Mouse (Mus musculus): Measurements from ENCODE around the gene Gm10037. TPM values are rescaled to one million over a fixed set of nuclear protein-coding genes. Genes with fewer than 3 reads are reported as not detected.

Gm10037 gene
- 8.0 and 9.4 TPM in 2 replicates for polyA plus RNA-seq (2012; rRNA removed)

GRCm38 (mm10) chr13:67830911-67831336, at the start of gene Gm10037:
Gene Gm10037 (plus strand): TSS chr13:67831106.

GRCm38 (mm10) chr13:67813710-67814660, 16.9 kb upstream of the Gm10037 start, which contains the start of gene Zfp273:
Gene Zfp273 (plus strand): TSS chr13:67813740.

GRCm38 (mm10) chr13:67863026-67863425, 32.1 kb downstream of the Gm10037 start, which contains the start of gene BC048507:
Gene BC048507 (plus strand): TSS chr13:67863326.

Other genes with a start within 250 kb of the Gm10037 start
- gene Zfp729b, start 221.4 kb upstream of the Gm10037 start, polyA plus RNA-seq (2012; rRNA removed) = 2.8 and 3.0 TPM in 2 replicates
- gene Gm49345, start 193.3 kb upstream of the Gm10037 start, polyA plus RNA-seq (2012; rRNA removed) = not detected in 2 replicates
- 3.4 and 4.6 TPM in 2 replicates for gene Zfp729a, start 193.3 kb upstream of the Gm10037 start, polyA plus RNA-seq (2012; rRNA removed)
- 9.3 and 10.6 TPM in 2 replicates for gene Zfp738, start 144.0 kb upstream of the Gm10037 start, polyA plus RNA-seq (2012; rRNA removed)
- 6.9 and 8.0 TPM in 2 replicates for gene Zfp65, start 101.9 kb upstream of the Gm10037 start, polyA plus RNA-seq (2012; rRNA removed)
- gene Zfp85, start 75.9 kb upstream of the Gm10037 start, polyA plus RNA-seq (2012; rRNA removed) = 5.5 and 5.6 TPM in 2 replicates
- 2.3 and 2.7 TPM in 2 replicates for gene Zfp493, start 51.4 kb upstream of the Gm10037 start, polyA plus RNA-seq (2012; rRNA removed)
- gene Zfp273, start 17.4 kb upstream of the Gm10037 start, polyA plus RNA-seq (2012; rRNA removed) = 5.9 and 6.6 TPM in 2 replicates
- gene BC048507, start 32.2 kb downstream of the Gm10037 start, polyA plus RNA-seq (2012; rRNA removed) = 0.14 TPM in 1 of 2 replicates, not detected in the other